Mouse (Mus musculus) MEL (cell line): ENCODE data around the gene Trim62. TPM values are rescaled to one million over a fixed set of nuclear protein-coding genes. Genes with fewer than 3 reads are reported as not detected.

Source experiments
- DNase-seq: peaks from one replicate; pipeline ENCODE4 v3.0.0; 2011; ENCODE audit warnings: low read depth, low spot score
- H3K27ac ChIP-seq: 2 replicates; pipeline ENCODE4 v1.5.1; 2012; ENCODE audit warnings: low read depth, mild to moderate bottlenecking, control low read depth, low read length, moderate library complexity; ENCODE audit not compliant: control insufficient read depth
- H3K27me3 ChIP-seq, 2 experiments: fragments of 150-350 bp in 1 of 2; sonication (generic) in 1 of 2; 2 replicates each; pipeline ENCODE4 v1.6.1; 2012; ENCODE audit warnings: low read length in 2 of 2, mild to moderate bottlenecking in 2 of 2, improper control_type of control experiment in 1 of 2, moderate library complexity in 1 of 2; ENCODE audit not compliant: insufficient read depth in 2 of 2, control insufficient read depth in 1 of 2
- H3K36me3 ChIP-seq, 2 experiments: 2 replicates each; pipeline ENCODE4 v1.6.1; 2012 to 2014; ENCODE audit warnings: low read length in 2 of 2, improper control_type of control experiment in 1 of 2, inconsistent platforms in 1 of 2, mild to moderate bottlenecking in 1 of 2; ENCODE audit not compliant: insufficient read depth in 2 of 2, control insufficient read depth in 1 of 2
- H3K4me1 ChIP-seq, 2 experiments: fragments of 150-350 bp in 1 of 2; sonication (generic) in 1 of 2; 2 replicates each; pipeline ENCODE4 v1.6.1; 2012; ENCODE audit warnings: low read length in 2 of 2, improper control_type of control experiment in 1 of 2, mild to moderate bottlenecking in 1 of 2; ENCODE audit not compliant: insufficient read depth in 2 of 2, control insufficient read depth in 1 of 2
- H3K4me3 ChIP-seq, 2 experiments: fragments of 150-350 bp in 1 of 2; sonication (generic) in 1 of 2; 2 replicates each; pipeline ENCODE4 v1.5.1; 2012; ENCODE audit warnings: low read depth in 2 of 2, low read length in 2 of 2, mild to moderate bottlenecking in 2 of 2, moderate library complexity in 2 of 2, control low read depth in 1 of 2, improper control_type of control experiment in 1 of 2; ENCODE audit not compliant: control insufficient read depth in 1 of 2, insufficient read depth in 1 of 2
- H3K79me2 ChIP-seq: 2 replicates; pipeline ENCODE4 v1.6.1; 2012; ENCODE audit warnings: mild to moderate bottlenecking, low read length, moderate library complexity; ENCODE audit not compliant: control insufficient read depth, poor library complexity, insufficient read depth
- H3K9ac ChIP-seq: 2 replicates; pipeline ENCODE4 v1.6.1; 2012; ENCODE audit warnings: low read depth, mild to moderate bottlenecking, control low read depth, low read length, moderate library complexity; ENCODE audit not compliant: control insufficient read depth, poor library complexity, severe bottlenecking
- H3K9me3 ChIP-seq: fragments of 150-350 bp; sonication (generic); replicated peaks from 2 replicates; pipeline ENCODE4 v1.6.1; 2012; ENCODE audit warnings: mild to moderate bottlenecking, low read length, improper control_type of control experiment, moderate library complexity; ENCODE audit not compliant: insufficient read depth
- BHLHE40 ChIP-seq: IDR thresholded peaks from 2 replicates; pipeline ENCODE4 v1.6.1; 2012; ENCODE audit warnings: low read depth, mild to moderate bottlenecking, inconsistent platforms, low read length, improper control_type of control experiment, borderline replicate concordance
- CHD2 ChIP-seq: IDR thresholded peaks from 2 replicates; pipeline ENCODE4 v1.6.1; 2011; ENCODE audit warnings: low read length, improper control_type of control experiment
- CTCF ChIP-seq, 3 experiments: IDR thresholded peaks in 2 of 3; conservative IDR thresholded peaks in 1 of 3; 2 replicates each; pipeline ENCODE4 v1.5.1; 2011 to 2012; ENCODE audit warnings: low read length in 3 of 3, low read depth in 2 of 3, mild to moderate bottlenecking in 2 of 3, improper control_type of control experiment in 1 of 3, inconsistent platforms in 1 of 3, mixed read lengths in 1 of 3, moderate library complexity in 1 of 3; ENCODE audit not compliant: control insufficient read depth in 1 of 3, insufficient read depth in 1 of 3, poor library complexity in 1 of 3, severe bottlenecking in 1 of 3
- E2F4 ChIP-seq: IDR thresholded peaks from 2 replicates; pipeline ENCODE4 v1.6.1; 2011; ENCODE audit warnings: low read depth, low read length, improper control_type of control experiment, borderline replicate concordance
- EP300 ChIP-seq, 2 experiments: IDR thresholded peaks; 2 replicates each; pipeline ENCODE4 v1.6.1; 2011; ENCODE audit warnings: improper control_type of control experiment in 2 of 2, low read length in 2 of 2, low read depth in 1 of 2, mild to moderate bottlenecking in 1 of 2
- GABPA ChIP-seq: IDR thresholded peaks from 2 replicates; pipeline ENCODE4 v1.6.1; 2012; ENCODE audit warnings: low read depth, mild to moderate bottlenecking, inconsistent platforms, low read length, improper control_type of control experiment, moderate library complexity
- GATA1 ChIP-seq: IDR thresholded peaks from 2 replicates; pipeline ENCODE4 v1.6.1; 2011; ENCODE audit warnings: low read depth, low read length, improper control_type of control experiment
- JUND ChIP-seq: IDR thresholded peaks from 2 replicates; pipeline ENCODE4 v1.6.1; 2011; ENCODE audit warnings: low read depth, mild to moderate bottlenecking, improper control_type of control experiment, low read length
- MAFK ChIP-seq: IDR thresholded peaks from 2 replicates; pipeline ENCODE4 v1.6.1; 2011; ENCODE audit warnings: low read depth, mild to moderate bottlenecking, low read length, improper control_type of control experiment, borderline replicate concordance
- MAZ ChIP-seq: IDR thresholded peaks from 2 replicates; pipeline ENCODE4 v1.6.1; 2012; ENCODE audit warnings: low read depth, mild to moderate bottlenecking, inconsistent platforms, low read length, improper control_type of control experiment
- MEF2A ChIP-seq: IDR thresholded peaks from 2 replicates; pipeline ENCODE4 v1.6.1; 2014; ENCODE audit warnings: low read depth, mild to moderate bottlenecking, inconsistent platforms, low read length, improper control_type of control experiment; ENCODE audit not compliant: poor library complexity, insufficient replicate concordance, severe bottlenecking; ENCODE audit errors: extremely low read depth
- MXI1 ChIP-seq: IDR thresholded peaks from 2 replicates; pipeline ENCODE4 v1.6.1; 2011; ENCODE audit warnings: mild to moderate bottlenecking, low read depth, low read length, improper control_type of control experiment
- MYB ChIP-seq: IDR thresholded peaks from 2 replicates; pipeline ENCODE4 v1.6.1; 2011; ENCODE audit warnings: mild to moderate bottlenecking, low read depth, low read length, improper control_type of control experiment
- MYC ChIP-seq: IDR thresholded peaks from 2 replicates; pipeline ENCODE4 v1.6.1; 2011; ENCODE audit warnings: low read depth, mild to moderate bottlenecking, low read length, improper control_type of control experiment, moderate library complexity
- NRF1 ChIP-seq: IDR thresholded peaks from 2 replicates; pipeline ENCODE4 v1.6.1; 2014; ENCODE audit warnings: low read depth, mild to moderate bottlenecking, inconsistent platforms, low read length, improper control_type of control experiment, moderate library complexity; ENCODE audit not compliant: poor library complexity, insufficient read depth, severe bottlenecking
- POLR2AphosphoS2 ChIP-seq: IDR thresholded peaks from 2 replicates; pipeline ENCODE4 v1.6.1; 2011; ENCODE audit warnings: low read length, improper control_type of control experiment
- POLR2AphosphoS5 ChIP-seq: IDR thresholded peaks from 2 replicates; pipeline ENCODE4 v1.6.1; 2012; ENCODE audit warnings: low read depth, borderline replicate concordance, mild to moderate bottlenecking, inconsistent platforms, low read length, moderate library complexity, mixed read lengths
- RAD21 ChIP-seq: IDR thresholded peaks from 2 replicates; pipeline ENCODE4 v1.6.1; 2011; ENCODE audit warnings: mild to moderate bottlenecking, low read depth, low read length, improper control_type of control experiment
- RCOR1 ChIP-seq: IDR thresholded peaks from 2 replicates; pipeline ENCODE4 v1.6.1; 2012; ENCODE audit warnings: low read depth, mild to moderate bottlenecking, inconsistent platforms, low read length, improper control_type of control experiment
- SIN3A ChIP-seq: IDR thresholded peaks from 2 replicates; pipeline ENCODE4 v1.6.1; 2012; ENCODE audit warnings: low read length, improper control_type of control experiment, inconsistent platforms
- SMC3 ChIP-seq: IDR thresholded peaks from 2 replicates; pipeline ENCODE4 v1.6.1; 2011; ENCODE audit warnings: low read depth, low read length, improper control_type of control experiment
- TAL1 ChIP-seq: IDR thresholded peaks from 2 replicates; pipeline ENCODE4 v1.6.1; 2012; ENCODE audit warnings: mild to moderate bottlenecking, inconsistent platforms, low read length, moderate library complexity, mixed read lengths
- TBP ChIP-seq: IDR thresholded peaks from 2 replicates; pipeline ENCODE4 v1.8.0; 2011; ENCODE audit warnings: low read depth, low read length, improper control_type of control experiment
- TCF12 ChIP-seq: IDR thresholded peaks from 2 replicates; pipeline ENCODE4 v1.6.1; 2014; ENCODE audit warnings: low read depth, mild to moderate bottlenecking, inconsistent platforms, low read length, improper control_type of control experiment, moderate library complexity
- USF2 ChIP-seq, 2 experiments: IDR thresholded peaks; 2 replicates each; pipeline ENCODE4 v1.6.1; 2011 to 2012; ENCODE audit warnings: improper control_type of control experiment in 2 of 2, low read length in 2 of 2, borderline replicate concordance in 1 of 2, inconsistent platforms in 1 of 2, low read depth in 1 of 2, mild to moderate bottlenecking in 1 of 2; ENCODE audit not compliant: insufficient read depth in 1 of 2
- ZKSCAN1 ChIP-seq: IDR thresholded peaks from 2 replicates; pipeline ENCODE4 v1.6.1; 2012; ENCODE audit warnings: low read depth, mild to moderate bottlenecking, inconsistent platforms, low read length, improper control_type of control experiment, moderate library complexity
- ZNF384 ChIP-seq: IDR thresholded peaks from 2 replicates; pipeline ENCODE4 v1.6.1; 2012; ENCODE audit warnings: low read depth, mild to moderate bottlenecking, inconsistent platforms, low read length, improper control_type of control experiment
- polyA plus RNA-seq, 2 experiments: library from polyadenylated mRNA; stranded (reverse) in 1 of 2; unstranded in 1 of 2; fragments of >175 nt in 1 of 2; fragments of >200 nt in 1 of 2; gene quantifications; 2 replicates each; pipeline versions ENCODE4 v1.2.1 to v1.2.4; 2012; ENCODE audit warnings: low replicate concordance in 2 of 2, low read depth in 1 of 2; ENCODE audit not compliant: insufficient read length in 2 of 2, insufficient read depth in 1 of 2, missing spikeins in 1 of 2
- total RNA-seq: library from RNA; depleted of rRNA; stranded (reverse); fragments of 300-350 nt; gene quantifications from 2 replicates; pipeline ENCODE4 v1.2.3, GENCODE M21; 2012

Trim62 gene
- total and polyA plus RNA-seq, 3 experiments, result 0.12 to 1.2 TPM; not detected in 1

DNA sequence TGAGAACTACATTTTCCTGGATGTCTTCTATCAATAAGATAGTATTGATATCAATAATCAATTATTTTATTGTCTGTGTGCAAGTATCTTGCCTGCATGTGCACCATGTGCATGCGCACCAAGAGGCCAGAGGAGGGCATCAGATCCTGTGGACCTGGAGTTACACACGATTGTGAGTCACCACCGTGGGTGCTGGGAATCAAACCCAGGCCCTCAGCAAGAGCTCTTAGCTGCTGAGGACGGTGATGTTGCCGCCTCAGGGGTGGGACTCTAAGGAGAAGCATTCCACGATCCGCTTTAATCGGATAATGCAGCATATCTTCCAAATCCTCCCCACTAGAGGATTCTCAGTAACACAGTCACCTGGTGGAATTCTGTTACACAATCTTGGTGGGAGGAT, 2.2 kb downstream of the Trim62 start:
- H3K9ac ChIP-seq, result no peak overlapping the region
- no peaks in the 10 kb centered on the region for H3K9me3 ChIP-seq
- H3K4me3 ChIP-seq, result no peak overlapping the region
- no peaks in the 10 kb centered on the region for H3K36me3 ChIP-seq
- H3K79me2 ChIP-seq, result no peaks in the 10 kb centered on the region
- H3K27me3 ChIP-seq, result peaks cover 2 to 8% of the 10 kb centered on the region in 2 experiments
- peaks cover 0 to 5% of the 10 kb centered on the region in 2 experiments; a peak in 2 of 4 replicates for H3K4me1 ChIP-seq
- H3K27ac ChIP-seq, result no peak overlapping the region
- no peak for DNase-seq
- no peak for TF ChIP-seq ZKSCAN1
- TF ChIP-seq BHLHE40, result no peak
- TF ChIP-seq JUND, result no peak
- TF ChIP-seq POLR2AphosphoS2, result no peak
- TF ChIP-seq TAL1, result no peak
- TF ChIP-seq POLR2AphosphoS5, result no peak
- no peak for TF ChIP-seq RCOR1
- TF ChIP-seq MEF2A, result no peak
- no peak for TF ChIP-seq CTCF (IDR thresholded peaks at IDR 0.05 in 2 of 3, conservative IDR thresholded peaks at IDR 0.05 in 1 of 3; ENCODE audit: control insufficient read depth in 1 of 3, insufficient read depth in 1 of 3, low read depth in 2 of 3, low read length in 3 of 3, poor library complexity in 1 of 3, severe bottlenecking in 1 of 3)
- TF ChIP-seq MAFK, result no peak
- TF ChIP-seq SIN3A, result no peak
- no peak for TF ChIP-seq SMC3
- no peak for TF ChIP-seq CHD2
- TF ChIP-seq MXI1, result no peak
- TF ChIP-seq MYB, result no peak
- no peak for TF ChIP-seq RAD21
- no peak for TF ChIP-seq ZNF384
- no peak for TF ChIP-seq TBP
- TF ChIP-seq EP300 (IDR thresholded peaks at IDR 0.05; ENCODE audit: low read depth in 1 of 2, low read length in 2 of 2), result no peak
- no peak for TF ChIP-seq MAZ

DNA sequence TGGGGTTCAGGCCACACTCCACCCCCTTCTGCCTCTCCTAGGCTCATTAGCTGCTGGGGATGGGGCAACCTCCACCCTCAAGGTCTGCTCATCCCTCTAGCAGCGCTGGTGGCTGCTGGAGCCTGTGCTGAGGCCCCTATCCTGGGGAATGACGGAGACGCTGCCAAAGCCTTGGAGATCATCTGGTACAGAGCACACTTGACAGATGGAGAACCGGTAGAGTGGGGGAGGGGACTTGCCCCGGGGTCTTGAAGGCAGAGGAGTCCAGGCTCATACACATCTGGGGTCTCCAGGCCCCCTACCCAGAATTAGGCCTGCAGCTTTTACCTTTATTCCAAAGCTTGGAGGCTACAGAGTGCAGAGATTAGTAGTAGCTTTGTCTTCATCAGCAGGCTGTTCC, 3.2 kb downstream of the Trim62 start:
- Histone ChIP-seq H3K4me3 (no peak overlapping the region), H3K27me3 (peaks cover 2 to 4% of the 10 kb centered on the region in 2 experiments), H3K4me1 (peaks cover 0 to 5% of the 10 kb centered on the region in 2 experiments; a peak in 2 of 4 replicates), H3K27ac (no peak overlapping the region), H3K36me3 (no peaks in the 10 kb centered on the region), H3K9ac (no peak overlapping the region), H3K79me2 (no peaks in the 10 kb centered on the region), H3K9me3 (no peaks in the 10 kb centered on the region)
- no peak for TF ChIP-seq NRF1
- TF ChIP-seq CTCF (IDR thresholded peaks at IDR 0.05 in 2 of 3, conservative IDR thresholded peaks at IDR 0.05 in 1 of 3; ENCODE audit: control insufficient read depth in 1 of 3, insufficient read depth in 1 of 3, low read depth in 2 of 3, low read length in 3 of 3, poor library complexity in 1 of 3, severe bottlenecking in 1 of 3), result no peak
- no peak for TF ChIP-seq USF2 (IDR thresholded peaks at IDR 0.05; ENCODE audit: borderline replicate concordance in 1 of 2, insufficient read depth in 1 of 2, low read depth in 1 of 2, low read length in 2 of 2)
- TF ChIP-seq TCF12, result no peak
- no peak for TF ChIP-seq MXI1
- no peak for TF ChIP-seq GATA1
- TF ChIP-seq MYC, result no peak
- no peak for TF ChIP-seq E2F4
- TF ChIP-seq GABPA, result no peak
- TF ChIP-seq POLR2AphosphoS5, result no peak
- TF ChIP-seq ZNF384, result no peak
- no peak for TF ChIP-seq EP300 (IDR thresholded peaks at IDR 0.05; ENCODE audit: low read depth in 1 of 2, low read length in 2 of 2)
- TF ChIP-seq TBP, result no peak
- no peak for DNase-seq
